In genomic region chr4:136109153-136109552, GRCm38 (mm10) we compare ENCODE assay signal across 18 mouse cellular contexts.
"Had no signal": no experiment of that assay in that cellular context is flagged by ENCODE, and none has a peak within 500 bp of the region (broad histone marks: within the 10 kb centered on the region; RNA-seq: fewer than 3 reads in every experiment).

No protein-coding gene starts in this region.

- H3K36me3 ChIP-seq: limb, embryonic 13.5 days; liver, embryonic 12.5 days; liver, embryonic 15.5 days; lung, embryonic 15.5 days; midbrain, embryonic 10.5 days; midbrain, embryonic 13.5 days; stomach, embryonic 15.5 days had no signal

- H3K4me3 ChIP-seq: limb, embryonic 13.5 days; liver, embryonic 12.5 days; liver, embryonic 15.5 days; lung, embryonic 15.5 days; megakaryocyte, embryonic 14.5 days; midbrain, embryonic 10.5 days; midbrain, embryonic 13.5 days; stomach, embryonic 15.5 days had no signal

- H3K27ac ChIP-seq: kidney, postnatal 0 days; limb, embryonic 13.5 days; liver, embryonic 12.5 days; liver, embryonic 15.5 days; lung, embryonic 15.5 days; midbrain, embryonic 13.5 days; stomach, embryonic 15.5 days had no signal

- H3K4me1 ChIP-seq: liver, embryonic 15.5 days; megakaryocyte, embryonic 14.5 days had no signal

- H3K4me2 ChIP-seq: limb, embryonic 13.5 days; liver, embryonic 12.5 days; liver, embryonic 15.5 days; lung, embryonic 15.5 days; midbrain, embryonic 13.5 days; stomach, embryonic 15.5 days had no signal

- H3K9me3 ChIP-seq: limb, embryonic 13.5 days; liver, embryonic 12.5 days; liver, embryonic 15.5 days; lung, embryonic 15.5 days; megakaryocyte, embryonic 14.5 days; midbrain, embryonic 10.5 days; midbrain, embryonic 13.5 days; stomach, embryonic 15.5 days had no signal

- H3K9ac ChIP-seq: limb, embryonic 13.5 days; liver, embryonic 12.5 days; liver, embryonic 15.5 days; lung, embryonic 15.5 days; midbrain, embryonic 13.5 days; stomach, embryonic 15.5 days had no signal

- H3K27me3 ChIP-seq: limb, embryonic 13.5 days; lung, embryonic 15.5 days; stomach, embryonic 15.5 days had no signal

- DNase-seq: kidney, adult 8-10 months; kidney, postnatal 36 days; left cerebral cortex, postnatal 4 days; liver; lung, adult 18-20 months; lung, postnatal 10 days; lung, postnatal 36 days; thymus, postnatal 4 days had no signal

- ATAC-seq: intestine, postnatal 0 days; liver, embryonic 12.5 days; midbrain, embryonic 13.5 days had no signal
